Mouse (Mus musculus) ES-Bruce4 (cell line): ENCODE data around the gene Rnf220.

Experiments
- CTCF ChIP-seq: IDR thresholded peaks from one replicate; pipeline ENCODE4 v1.8.1; 2011; ENCODE audit warnings: low read depth, low read length
- EP300 ChIP-seq: IDR thresholded peaks from 2 replicates; pipeline ENCODE4 v1.6.1; 2011; ENCODE audit warnings: low read depth, low read length; ENCODE audit not compliant: insufficient read depth
- POLR2A ChIP-seq: IDR thresholded peaks from one replicate; pipeline ENCODE4 v1.8.1; 2011; ENCODE audit warnings: low read length; ENCODE audit not compliant: insufficient read depth

GRCm38 (mm10) chr4:117359803-117360382 is 137.0 kb downstream of the Rnf220 start:
- no peak for TF ChIP-seq CTCF
- TF ChIP-seq EP300, result no peak
- TF ChIP-seq POLR2A, result no peak
